Mouse (Mus musculus): ENCODE data around the gene Dvl3.
"Not testable (repeated sequence)": the region's sequence is repeated elsewhere in the genome, so short reads cannot be mapped to it uniquely, and the experiment has no call there.

Gene Dvl3

DNA sequence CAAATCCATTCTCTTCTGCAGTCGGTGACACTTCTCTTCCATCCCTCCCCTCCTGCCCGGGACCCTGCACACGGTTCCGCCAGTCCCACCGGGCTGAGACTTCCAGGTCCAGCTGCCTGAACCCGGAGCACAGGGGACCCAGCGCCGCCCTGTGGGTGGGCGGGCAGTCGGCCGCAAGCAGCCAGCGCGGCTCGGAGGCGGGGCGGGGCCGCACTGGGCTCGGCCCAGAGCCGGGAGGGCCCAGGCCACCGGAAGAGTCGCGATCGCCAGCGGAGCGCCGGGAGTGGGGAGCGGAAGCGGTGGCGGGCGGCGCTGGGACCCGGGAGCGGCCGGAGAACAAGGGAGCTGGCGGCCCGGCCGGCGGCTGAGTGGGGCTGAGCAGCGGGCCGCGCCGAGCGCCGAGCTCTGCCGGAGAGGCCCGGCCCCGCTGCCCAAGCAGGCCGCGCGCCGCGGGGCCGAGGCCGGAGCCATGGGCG lies at the start of gene Dvl3:
Gene Dvl3 (plus strand): TSS at position 257 of the 476 bp plus-strand sequence.
- DNase-seq (ENCODE audit: low read depth) = no peak

DNA sequence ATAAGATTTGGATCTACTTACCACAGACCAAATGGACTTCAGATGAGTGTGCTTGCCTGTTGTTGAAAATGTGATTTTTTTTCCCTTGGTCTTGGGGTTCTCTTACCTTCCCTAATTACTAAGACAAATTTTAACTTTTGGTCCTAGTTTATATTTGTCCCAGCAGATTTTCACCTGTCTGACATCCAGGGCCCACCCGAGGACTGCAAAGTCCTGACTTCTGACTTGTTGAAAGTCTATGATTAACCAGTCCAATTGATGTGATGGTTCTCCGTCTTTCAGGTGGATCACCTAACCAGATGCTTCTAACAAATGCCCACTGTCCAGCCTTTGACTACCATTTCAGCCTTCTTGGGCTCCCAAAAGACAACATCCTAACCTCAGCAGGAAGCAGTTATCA lies 45.8 kb upstream of the Dvl3 start:
- no peak for DNase-seq (ENCODE audit: low read depth)

DNA sequence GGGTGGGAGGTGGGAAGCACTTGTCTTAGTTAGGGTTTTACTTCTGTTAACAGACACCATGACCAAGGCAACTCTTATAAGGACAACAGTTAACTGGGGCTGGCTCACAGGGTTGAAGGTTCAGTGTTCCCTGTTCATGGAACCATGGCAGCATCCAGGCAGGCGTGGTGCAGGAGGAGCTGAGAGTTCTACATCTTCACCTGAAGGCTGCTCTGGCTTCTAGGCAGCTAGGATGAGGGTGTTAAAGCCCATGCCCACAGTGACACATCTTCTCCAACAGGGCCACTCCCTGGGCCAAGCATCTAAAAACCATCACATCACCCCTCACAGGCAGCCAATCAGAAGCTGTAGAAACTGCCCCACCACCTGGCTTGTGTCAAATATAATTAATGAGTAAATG lies 45.1 kb upstream of the Dvl3 start:
- DNase-seq (ENCODE audit: low read depth) = no peak

DNA sequence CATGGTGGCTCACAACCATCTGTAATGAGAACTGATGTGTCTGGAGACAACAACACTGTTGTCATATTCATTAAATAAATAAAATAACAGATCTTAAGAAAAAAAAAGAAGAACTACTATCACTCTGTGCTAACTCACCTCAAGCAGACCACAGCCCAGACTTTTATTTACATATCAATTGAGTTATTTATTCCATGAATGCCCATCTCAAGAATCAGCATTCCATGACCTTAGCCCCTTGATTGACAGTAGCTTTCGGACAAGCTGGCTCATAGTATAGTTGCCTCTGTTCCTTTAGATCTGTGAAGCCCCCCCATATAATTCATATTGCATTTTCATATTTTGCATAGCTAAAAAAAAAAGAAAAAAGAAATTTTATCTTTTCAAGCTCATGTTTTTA lies 43.0 kb upstream of the Dvl3 start:
- no peak for DNase-seq (ENCODE audit: low read depth)

DNA sequence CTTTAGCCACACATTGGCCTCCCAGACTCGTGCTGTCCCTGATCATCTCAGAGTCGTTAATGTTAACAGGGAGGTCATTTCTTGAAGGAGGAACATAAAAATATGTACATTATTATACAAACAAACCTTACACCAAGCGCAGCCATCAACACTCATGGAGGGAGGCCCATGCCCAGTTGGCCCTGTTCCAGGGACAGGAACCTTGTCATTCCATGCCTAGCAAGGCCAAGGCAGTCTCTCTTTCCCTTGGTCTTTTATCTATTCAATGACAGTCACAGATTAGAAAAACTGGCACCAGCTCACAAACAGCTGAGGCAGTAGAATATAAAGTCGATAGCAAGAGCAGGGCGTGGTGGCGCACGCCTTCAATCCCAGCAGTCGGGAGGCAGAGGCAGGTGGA lies 42.6 kb upstream of the Dvl3 start:
- DNase-seq (ENCODE audit: low read depth) = no peak

DNA sequence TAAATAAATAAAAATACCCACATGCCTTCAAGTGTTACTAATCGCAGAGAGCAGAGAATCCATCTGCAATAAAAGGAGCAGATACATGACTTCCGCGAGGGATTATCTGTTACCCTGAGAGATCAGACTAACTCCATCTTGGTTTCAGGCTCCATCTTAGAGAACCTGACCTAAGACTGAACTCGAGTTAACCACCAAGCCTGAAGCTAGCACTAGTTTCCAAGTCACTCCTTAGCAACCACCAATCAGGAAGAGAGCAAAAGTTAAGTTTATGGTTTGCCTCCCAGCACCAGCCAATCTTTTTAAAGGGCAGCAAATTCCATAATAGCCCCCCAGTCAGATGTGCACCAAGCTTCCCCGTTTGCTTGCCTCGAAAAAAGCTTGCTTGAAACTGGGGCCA lies 42.0 kb upstream of the Dvl3 start:
- DNase-seq (ENCODE audit: low read depth) = no peak

DNA sequence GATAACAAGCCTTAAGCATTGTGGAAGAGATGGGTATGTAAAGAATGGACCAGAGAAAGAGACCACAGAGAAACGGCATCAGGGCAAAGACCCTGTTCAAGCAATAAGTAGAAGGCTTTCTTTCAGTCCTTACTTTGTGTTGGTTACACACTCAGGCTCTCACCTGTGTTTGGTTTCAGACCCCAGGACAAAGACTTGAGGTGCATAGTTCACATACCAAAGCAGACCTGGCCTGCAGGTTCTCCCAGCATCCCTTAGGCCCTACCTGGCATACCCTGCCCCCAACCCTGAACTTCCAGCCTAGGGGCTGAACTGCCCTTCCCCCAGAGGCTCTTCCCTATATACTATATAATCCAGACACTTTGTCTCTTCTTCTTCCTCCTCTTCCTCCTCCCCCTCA lies 41.4 kb upstream of the Dvl3 start:
- DNase-seq (ENCODE audit: low read depth) = no peak

DNA sequence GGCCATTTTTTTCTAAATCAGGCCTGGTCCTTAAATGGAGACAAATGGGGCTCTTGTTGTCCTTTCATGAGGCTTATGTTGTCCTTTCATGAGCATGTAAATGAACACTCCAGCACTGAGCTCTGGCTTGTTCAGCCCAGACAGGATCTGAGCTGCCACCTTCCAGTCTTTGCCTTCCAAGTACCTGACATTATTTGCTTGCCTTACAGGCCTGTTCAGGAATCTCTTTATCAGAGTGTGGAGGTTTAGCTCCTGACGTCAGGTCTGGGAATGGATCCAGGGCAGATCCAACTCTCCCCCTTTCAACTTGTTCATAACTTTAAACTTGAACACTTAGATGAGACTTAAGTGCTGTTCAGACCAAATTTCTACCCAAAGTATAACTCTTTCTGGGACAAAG lies 39.9 kb upstream of the Dvl3 start:
- DNase-seq (ENCODE audit: low read depth) = no peak

DNA sequence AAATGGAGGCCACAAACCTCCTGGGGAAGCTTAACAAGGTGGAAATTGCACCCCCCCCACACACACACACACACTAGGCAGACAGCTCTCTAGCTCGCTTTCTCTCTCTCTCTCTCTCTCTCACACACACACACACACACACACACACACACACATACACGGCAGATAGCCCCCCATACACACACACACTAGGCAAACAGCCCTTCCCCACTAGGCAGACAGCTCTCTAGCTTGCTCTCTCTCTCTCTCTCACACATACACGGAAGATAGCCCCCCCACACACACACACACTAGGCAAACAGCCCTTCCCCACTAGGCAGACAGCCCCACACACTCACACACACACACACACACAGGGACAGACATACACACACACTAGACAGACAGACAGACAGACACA lies 39.5 kb upstream of the Dvl3 start:
- no peak for DNase-seq (ENCODE audit: low read depth)

DNA sequence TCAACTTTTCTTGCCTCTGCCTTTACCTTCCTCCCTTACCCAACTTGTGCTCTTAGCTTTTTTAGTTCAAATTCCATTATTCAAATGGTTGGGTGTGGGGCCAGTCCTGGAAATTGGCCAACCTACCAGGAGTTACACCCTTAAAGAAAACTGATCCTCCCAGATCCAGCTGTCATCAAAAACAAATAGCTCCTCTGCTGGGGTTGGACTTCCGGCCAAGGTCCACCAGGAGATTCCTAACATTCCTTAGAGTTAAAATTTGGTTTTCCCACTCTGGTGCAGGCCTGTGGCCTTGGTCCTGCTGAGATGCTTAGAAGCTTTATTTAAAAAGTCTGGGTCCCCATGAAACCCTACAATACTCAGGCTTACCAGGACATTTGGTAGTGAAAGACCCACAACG lies 38.3 kb upstream of the Dvl3 start:
- no peak for DNase-seq (ENCODE audit: low read depth)

DNA sequence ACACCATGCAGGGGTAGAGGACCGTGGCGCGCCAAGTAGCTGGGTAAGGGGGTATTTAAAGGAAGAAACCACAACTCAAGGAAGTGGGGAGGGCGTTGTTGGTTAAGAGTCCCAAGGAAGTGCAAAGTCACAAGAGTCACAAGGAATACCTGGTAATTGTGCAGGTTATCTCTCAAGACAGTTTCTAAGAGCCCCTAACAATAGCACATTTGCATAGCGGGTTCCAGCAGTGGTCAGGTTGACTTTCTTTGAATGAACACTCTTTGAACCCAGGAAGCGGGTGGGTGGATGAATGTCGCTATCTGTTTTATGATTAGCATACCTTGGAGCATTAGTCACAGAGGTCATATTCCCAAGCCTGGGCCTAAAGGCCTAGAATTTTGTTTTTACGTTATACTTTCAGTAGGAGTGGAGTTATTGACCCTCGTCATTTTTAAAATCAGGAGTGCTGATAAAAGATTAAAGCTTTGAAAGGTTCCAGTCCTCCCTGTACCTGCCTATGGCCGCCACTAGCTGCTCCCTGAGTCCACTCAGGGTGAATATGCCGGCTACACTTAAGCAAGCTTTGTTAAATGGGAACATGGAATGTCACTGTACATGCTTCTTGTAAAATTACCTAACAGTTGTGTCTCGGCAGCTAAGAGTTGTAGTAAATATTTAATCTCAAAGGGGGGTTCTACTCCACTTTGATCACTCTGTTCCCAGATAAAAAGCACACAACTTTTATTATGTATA lies 37.6 kb upstream of the Dvl3 start:
- not testable (repeated sequence) for DNase-seq (ENCODE audit: low read depth)

DNA sequence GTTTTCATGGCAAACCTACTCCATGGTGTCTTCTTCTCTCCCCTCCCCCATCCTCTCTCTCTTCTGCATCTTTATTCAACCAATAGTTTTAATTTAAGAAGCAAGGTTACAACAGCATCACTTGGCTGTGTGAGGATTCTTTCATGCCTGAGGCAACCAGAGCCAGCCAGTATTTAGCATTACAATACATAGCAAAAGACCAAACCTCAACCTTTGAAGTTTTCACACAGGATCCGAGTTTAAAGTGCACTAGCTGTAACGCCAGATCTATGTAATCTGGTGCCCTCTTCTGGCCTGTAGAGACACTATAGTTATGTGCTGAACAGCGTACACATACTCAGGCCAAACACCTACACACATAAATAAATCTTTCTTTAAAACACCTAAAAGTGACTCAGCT lies 36.7 kb upstream of the Dvl3 start:
- no peak for DNase-seq (ENCODE audit: low read depth)

DNA sequence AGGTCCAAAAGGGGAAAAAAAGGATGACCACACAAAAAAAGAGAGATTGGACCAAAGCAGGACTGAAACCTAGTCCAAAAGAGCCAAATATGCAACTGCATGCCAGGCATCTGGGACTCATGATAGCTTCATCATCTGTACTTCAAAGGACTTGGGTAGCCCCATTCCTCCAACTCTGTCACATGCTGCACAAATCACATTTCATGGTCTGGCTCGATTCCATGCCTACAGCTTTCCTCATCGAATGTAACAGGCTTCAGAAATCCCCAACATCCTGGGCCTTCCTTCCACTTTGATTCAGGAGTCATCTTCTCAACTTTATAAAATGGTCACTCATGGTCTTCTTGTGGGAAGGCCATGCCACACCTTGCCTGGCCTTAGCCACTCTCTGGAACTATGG lies 35.0 kb upstream of the Dvl3 start:
- DNase-seq (ENCODE audit: low read depth) = no peak

DNA sequence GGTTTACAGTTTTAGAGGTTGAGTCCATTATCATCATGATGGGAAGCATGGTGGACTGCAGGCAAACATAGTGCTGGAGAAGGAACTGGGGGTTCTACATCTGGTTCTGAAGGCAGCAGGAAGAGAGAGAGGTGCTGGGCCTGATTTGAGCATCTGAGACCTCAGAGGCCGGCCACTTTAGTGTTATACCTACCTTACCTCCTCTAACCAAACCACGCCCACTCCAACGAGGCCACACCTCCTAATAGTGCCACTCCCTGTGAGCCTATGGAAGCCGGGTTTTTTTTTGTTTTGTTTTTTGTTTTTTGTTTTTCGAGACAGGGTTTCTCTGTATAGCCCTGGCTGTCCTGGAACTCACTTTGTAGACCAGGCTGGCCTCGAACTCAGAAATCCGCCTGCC lies 33.1 kb upstream of the Dvl3 start:
- DNase-seq (ENCODE audit: low read depth) = not testable (repeated sequence)

DNA sequence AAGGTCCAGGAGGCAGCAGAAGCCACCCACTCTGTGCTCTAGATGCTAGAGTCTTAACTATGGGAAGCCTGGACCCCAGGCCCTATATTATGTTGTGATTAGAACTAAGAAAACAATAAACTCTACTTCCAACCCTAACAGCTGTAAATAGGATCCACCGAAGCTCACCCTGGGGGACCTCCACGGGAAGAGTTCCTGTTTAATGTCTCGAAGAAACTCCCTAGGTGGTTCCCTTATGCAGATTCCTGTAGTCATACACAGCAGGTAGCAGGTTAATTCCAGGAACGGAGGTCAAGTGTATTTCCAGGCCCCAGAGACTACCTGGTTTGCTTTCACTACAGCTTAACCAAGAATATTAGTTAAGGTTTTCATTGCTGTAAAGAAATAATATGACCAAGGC lies 31.7 kb upstream of the Dvl3 start:
- no peak for DNase-seq (ENCODE audit: low read depth)

DNA sequence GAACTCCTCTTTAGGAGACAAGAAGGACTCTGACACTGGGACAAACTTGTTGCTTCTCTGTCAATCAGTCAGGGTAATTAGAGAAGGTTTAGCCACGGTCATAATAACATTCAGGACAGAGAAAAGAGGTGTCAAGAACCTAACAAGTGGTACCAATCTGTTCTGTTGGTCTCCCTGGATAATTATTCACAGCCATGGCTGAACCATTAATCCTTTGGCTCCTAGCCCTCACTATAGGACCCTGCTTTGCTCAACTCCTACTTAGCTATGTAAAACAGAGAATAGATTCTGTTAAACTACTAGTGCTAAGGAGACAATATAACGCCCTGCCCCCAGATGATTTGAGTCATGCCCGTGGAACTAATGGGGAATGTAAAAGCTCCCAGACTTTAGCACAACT lies 30.7 kb upstream of the Dvl3 start:
- no peak for DNase-seq (ENCODE audit: low read depth)

DNA sequence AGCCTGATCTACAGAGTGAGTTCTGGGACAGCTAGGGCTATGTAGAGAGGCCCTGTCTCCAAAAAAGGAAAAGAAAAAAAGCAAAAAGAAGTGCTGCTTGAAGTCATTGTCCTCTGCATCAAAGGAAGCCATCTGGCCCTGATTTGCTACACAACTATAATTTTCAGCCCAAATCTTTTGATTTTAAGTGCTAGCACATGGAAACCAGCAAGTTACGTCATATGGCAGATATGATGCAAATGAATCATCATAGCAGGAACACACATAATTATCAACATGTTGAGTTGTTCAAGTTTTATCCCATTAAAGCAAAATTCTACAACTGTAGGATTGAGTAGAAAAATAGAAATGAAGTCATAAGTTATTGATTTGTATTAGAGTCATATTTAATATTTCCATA lies 28.6 kb upstream of the Dvl3 start:
- DNase-seq (ENCODE audit: low read depth) = no peak

DNA sequence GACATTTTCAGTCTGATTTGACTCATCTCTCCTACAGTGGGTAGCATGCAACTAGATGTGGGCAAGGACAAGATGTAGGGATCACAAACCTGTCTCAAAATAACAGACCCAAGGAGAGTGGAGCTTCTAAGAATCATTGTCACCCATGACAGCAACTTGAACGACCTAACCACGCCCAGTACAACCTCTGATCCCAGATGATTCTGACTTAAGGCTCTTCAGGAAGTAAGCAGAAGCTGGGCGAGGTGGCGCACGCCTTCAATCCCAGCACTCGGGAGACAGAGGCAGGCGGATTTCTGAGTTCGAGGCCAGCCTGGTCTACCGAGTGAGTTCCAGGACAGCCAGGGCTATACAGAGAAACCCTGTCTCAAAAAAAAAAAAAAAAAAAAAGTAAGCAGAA lies 28.0 kb upstream of the Dvl3 start:
- DNase-seq (ENCODE audit: low read depth) = not testable (repeated sequence)

DNA sequence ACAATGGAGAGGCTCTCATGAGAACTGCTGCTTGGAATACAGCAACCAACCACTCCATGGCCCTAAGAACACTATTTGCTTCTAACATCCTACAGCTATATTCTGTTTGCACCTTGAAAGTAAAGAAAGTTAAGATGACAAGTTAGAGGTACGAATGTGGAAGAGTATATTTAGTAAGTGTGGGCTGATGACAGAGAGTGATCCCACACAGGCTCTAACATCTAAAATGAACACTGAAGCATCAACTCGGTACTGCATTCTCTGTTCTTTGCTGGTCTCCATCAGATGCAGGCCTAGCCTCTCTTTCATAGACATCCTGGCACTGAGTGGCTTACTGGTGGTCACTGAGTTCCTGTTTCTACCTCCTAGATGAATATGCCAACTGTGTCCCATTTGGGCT lies 27.5 kb upstream of the Dvl3 start:
- DNase-seq (ENCODE audit: low read depth) = no peak

DNA sequence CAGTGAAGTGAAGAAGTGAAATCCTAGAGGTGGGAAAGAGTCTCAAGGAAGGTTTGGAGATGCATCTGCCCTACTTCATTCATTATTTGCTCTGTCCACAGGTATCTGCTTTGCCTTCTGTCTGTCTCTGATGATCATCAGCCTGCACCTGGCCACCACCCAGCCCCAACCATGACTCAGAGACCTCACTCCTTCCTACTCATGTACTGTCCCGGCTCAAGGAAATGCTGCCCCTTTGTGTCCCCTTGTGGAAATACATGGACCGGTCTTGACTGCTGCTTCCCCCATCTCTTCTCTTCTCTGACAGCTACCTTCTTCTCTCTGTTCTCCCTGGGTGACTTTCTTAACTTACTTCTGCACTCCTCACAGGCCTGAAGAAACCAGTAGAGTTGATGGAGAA lies 26.2 kb upstream of the Dvl3 start:
- no peak for DNase-seq (ENCODE audit: low read depth)

DNA sequence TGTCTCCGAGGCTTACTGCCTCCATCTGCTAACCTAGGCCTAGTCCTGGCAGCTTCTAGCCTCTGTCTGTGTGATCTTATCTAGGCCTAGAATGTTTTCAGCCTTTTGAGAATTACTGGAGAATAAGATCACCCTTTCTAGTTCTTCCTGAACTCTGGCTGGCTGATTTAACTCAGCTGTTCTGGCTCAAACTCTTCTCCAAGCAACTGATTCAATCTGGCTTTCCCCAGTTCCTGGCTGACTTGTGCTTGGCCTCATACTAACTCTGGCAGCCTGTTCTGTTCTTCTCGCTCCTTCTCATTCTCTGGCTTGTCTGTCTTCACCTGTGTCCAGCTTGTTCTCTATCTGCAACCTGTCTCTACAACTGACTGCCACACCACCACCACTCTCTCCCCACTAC lies 25.5 kb upstream of the Dvl3 start:
- DNase-seq (ENCODE audit: low read depth) = no peak

DNA sequence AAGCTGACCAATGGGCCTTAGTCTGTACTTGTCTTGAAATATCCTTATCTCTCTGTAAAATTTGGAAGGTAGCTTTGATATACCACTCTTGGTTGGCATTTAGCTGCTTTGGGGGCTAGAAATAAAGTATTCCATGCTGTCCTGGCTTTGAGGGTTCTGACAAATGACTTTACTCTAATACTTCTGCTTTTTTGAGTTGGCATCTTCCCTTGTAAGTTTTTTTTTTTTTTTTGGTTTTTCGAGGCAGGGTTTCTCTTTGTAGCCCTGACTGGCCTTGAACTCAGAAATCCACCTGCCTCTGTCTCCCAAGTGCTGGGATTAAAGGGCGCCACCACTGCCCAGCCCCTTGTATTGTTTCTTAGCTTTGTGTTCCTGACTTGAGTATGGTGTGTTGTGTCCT lies 23.3 kb upstream of the Dvl3 start:
- no peak for DNase-seq (ENCODE audit: low read depth)

DNA sequence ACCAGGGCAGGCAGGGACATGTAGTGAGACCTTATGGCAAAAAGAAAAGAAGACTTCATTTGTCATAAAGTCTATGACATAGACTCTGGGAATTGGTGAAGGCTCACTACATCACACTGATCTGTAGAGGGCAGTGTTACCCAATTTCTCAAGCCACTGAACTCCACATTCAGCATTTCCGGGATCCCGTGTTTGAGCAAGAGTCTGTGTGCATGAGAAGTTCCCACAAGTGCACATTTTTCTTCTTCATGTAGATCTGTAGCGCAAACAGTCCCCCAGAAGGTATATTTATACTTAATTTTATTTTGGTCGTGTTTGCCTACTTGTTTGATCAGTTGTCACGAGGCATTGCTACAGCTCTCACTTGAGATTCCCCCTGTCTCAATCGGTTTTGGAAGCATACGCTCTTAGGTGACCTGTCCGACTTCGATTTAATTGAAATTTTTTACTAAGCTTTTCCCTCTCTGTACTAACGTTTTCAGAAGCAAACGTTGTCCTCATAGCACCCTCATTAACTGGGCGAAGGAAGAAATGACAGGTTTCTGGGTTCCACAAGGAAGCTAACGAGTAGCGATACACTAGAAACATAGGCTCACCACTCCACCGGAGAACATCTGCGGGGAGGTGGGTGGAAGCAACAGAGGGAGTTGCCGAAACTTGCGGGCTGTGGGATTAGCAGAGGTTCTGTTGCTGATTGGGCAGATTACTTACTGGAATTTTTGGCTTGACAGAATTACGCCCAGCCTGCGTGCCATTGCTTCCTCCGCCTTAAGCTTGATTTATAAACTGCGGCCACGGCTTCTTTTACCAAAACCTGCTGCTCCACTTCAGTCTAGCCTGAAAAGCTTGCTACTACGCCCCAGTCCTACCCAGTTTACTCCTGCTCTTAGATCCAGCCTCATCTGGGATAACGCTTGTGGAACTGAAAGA lies 19.8 kb upstream of the Dvl3 start:
- peak; percentile 80 for DNase-seq (ENCODE audit: low read depth)
